Mouse (Mus musculus) thymus, postnatal 4 days (tissue): ENCODE results near the gene Pramef25.
A peak's percentile ranks its signal among the peaks of the same experiment; 100 is the strongest.
"Not testable (repeated sequence)": the region's sequence is repeated elsewhere in the genome, so short reads cannot be mapped to it uniquely, and the experiment has no call there.

Experiments used
- DNase-seq: peaks from one replicate; pipeline ENCODE4 v3.0.0; 2021

Gene Pramef25

GRCm38 (mm10) chr4:143950916-143951315 lies at the start of gene Pramef25:
Gene Pramef25, minus strand, starts transcription at chr4:143951016.
- DNase-seq, result not testable (repeated sequence)

- DNase-seq, result not testable (repeated sequence)
Observed at GRCm38 (mm10) chr4:143994269-143994668, 43.5 kb upstream of the Pramef25 start, which contains the start of gene Pramef17. Gene Pramef17, minus strand, starts transcription at chr4:143994369.

DNA sequence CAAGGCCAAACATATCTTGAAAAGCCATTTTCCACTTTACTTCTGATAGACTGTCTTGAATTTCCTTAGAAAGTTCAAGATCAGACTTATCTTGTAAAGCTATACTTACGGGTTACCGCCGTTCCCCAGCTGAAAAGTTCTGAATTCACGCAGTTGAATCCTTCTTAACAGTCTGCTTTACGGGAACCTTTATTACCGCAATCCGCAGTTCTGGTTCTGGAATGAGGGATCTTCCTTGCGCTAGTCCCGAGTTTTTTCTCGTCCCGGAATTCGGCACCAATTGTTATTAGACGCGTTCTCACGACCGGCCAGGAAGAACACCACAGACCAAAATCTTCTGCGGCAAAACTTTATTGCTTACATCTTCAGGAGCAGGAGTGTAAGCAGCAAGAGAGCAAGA lies 37.3 kb upstream of the Pramef25 start:
- DNase-seq, result peak; percentile 35

DNA sequence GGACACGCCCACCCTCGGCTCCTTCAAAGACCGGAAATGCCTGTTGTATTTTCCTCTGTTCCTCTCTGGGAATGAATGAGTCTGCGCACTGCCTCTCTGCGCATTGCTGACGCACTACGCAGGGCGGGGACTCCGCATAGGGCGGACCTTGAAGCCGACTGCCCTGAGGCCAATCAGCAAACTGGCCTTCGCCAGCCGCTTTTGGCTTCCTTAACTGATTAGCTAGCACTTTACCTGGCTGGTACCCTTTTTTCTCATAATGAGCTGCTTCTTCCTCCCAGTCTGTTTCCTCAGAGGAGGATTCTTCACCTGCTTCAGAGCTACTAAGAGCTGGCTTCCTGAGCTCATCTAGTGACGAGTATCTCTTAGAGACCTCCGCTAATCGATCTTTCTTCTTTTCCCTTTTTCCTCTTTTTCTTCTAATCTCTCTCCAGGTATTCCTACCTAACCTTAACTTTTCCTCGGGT lies 36.7 kb upstream of the Pramef25 start:
- DNase-seq, result peak; percentile 7

- peak; percentile 5 for DNase-seq
Observed at GRCm38 (mm10) chr4:143985733-143986132, 34.9 kb upstream of the Pramef25 start.

DNA sequence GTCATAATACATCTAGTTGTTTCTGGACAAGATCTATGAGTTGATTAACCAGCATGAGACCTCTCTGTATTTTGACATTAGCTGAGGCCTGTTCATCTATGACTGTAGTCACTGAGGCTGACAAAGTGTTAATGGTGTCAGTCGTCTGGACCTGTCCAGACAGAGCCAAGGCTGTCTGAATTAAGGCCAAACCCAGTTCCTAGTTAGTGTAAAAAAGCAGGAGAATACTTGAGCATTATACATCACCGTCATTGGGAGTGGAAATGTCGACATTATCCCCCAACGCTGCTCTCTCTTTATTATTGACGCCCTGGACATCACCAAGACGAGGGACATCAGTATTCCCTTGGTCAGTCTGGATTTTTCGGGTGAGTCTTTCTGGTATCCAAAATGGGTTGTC lies 34.3 kb upstream of the Pramef25 start:
- not testable (repeated sequence) for DNase-seq

GRCm38 (mm10) chr4:143983446-143983845 lies 32.6 kb upstream of the Pramef25 start:
- not testable (repeated sequence) for DNase-seq

- DNase-seq, result not testable (repeated sequence)
Observed at GRCm38 (mm10) chr4:143966850-143967249, 16.0 kb upstream of the Pramef25 start, which contains the start of gene Gm13101. Gene Gm13101, minus strand, starts transcription at chr4:143966950.

DNA sequence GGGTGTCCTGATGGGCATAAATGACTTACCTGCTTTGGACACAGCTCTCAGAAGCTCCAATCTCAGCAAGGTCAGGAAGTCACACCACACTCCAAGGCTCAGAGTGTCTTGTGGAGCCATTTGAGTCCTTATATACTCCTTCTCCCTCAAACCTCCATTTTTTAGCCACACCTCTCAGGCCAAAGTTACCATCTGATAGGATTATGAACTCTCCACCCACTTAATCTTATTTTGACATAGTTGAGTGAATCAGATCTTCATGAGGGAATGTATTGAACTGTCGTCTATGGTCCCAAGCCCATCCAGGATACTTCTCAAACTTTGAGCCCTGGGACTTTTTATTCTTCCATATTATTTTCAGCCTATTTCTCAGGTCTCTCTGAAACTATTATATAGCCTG lies 50.5 kb downstream of the Pramef25 start, which contains the start of gene Pramef6:
Gene Pramef6 (minus strand): TSS at position 101 of the 400 bp plus-strand sequence.
- DNase-seq, result not testable (repeated sequence)
